Mouse (Mus musculus) midbrain, embryonic 14.5 days (tissue): Measurements from ENCODE around the gene Slc30a4. TPM values are rescaled to one million over a fixed set of nuclear protein-coding genes. Genes with fewer than 3 reads are reported as not detected.

Source experiments
- ATAC-seq: fragments of 200-750 bp; cut with Nextera tagmentation; 2 replicates; pipeline ENCODE4 v1.8.0; 2017; ENCODE audit warnings: moderate number of reproducible peaks, moderate library complexity; ENCODE audit not compliant: low FRiP score, low TSS enrichment
- DNase-seq: peaks from one replicate; pipeline ENCODE4 v3.0.0-alpha.2; 2015
- H3K27ac ChIP-seq: fragments of 300-500 bp; sonication (generic); replicated peaks from 2 replicates; pipeline ENCODE4 v1.5.1; 2014; ENCODE audit warnings: mild to moderate bottlenecking, low read depth, low read length, moderate library complexity
- H3K27me3 ChIP-seq: fragments of 300-500 bp; sonication (generic); 2 replicates; pipeline ENCODE4 v1.6.1; 2014; ENCODE audit warnings: low read length, control low read depth, mixed read lengths; ENCODE audit not compliant: control insufficient read depth, insufficient read depth
- H3K36me3 ChIP-seq: fragments of 300-500 bp; sonication (generic); 2 replicates; pipeline ENCODE4 v1.6.1; 2014; ENCODE audit warnings: low read length, control low read depth; ENCODE audit not compliant: control insufficient read depth, insufficient read depth
- H3K4me1 ChIP-seq: fragments of 300-500 bp; sonication (generic); 2 replicates; pipeline ENCODE4 v1.6.1; 2014; ENCODE audit warnings: mild to moderate bottlenecking, antibody characterized with exemption, low read length, control low read depth; ENCODE audit not compliant: control insufficient read depth, insufficient read depth
- H3K4me2 ChIP-seq: fragments of 300-500 bp; sonication (generic); 2 replicates; pipeline ENCODE4 v1.6.1; 2014; ENCODE audit warnings: mild to moderate bottlenecking, low read length, moderate library complexity
- H3K4me3 ChIP-seq: fragments of 300-500 bp; sonication (generic); replicated peaks from 2 replicates; pipeline ENCODE4 v1.5.1; 2014; ENCODE audit warnings: low read depth, low read length
- H3K9ac ChIP-seq: fragments of 300-500 bp; sonication (generic); replicated peaks from 2 replicates; pipeline ENCODE4 v1.6.1; 2014; ENCODE audit warnings: mild to moderate bottlenecking, low read length, moderate library complexity
- H3K9me3 ChIP-seq: fragments of 300-500 bp; sonication (generic); 2 replicates; pipeline ENCODE4 v1.6.1; 2016; ENCODE audit warnings: low read length, control low read depth, mixed read lengths; ENCODE audit not compliant: control insufficient read depth
- WGBS: fragments of 180-500 bp; shearing (Covaris S2); extraction: QIAGEN DNeasy Blood & Tissue Kit; methylation state at CpG from one replicate; pipeline ENCODE4 v1.1.7; 2014; 5-methylcytosine and 5-hydroxymethylcytosine counted together
- polyA plus RNA-seq: library from polyadenylated mRNA; unstranded; fragments of >200 nt; fragmentation: Nextera tagmentation; extraction: Ambion mirVana; gene quantifications from 2 replicates; pipeline ENCODE4 v1.2.1, GENCODE M21; 2014

Slc30a4 gene
- polyA plus RNA-seq, result 8.5 and 11.1 TPM in 2 replicates

- Histone ChIP-seq H3K27ac (peak within 1 kb of the TSS; percentile 79), H3K4me2 (peak within 1 kb of the TSS; percentile 76), H3K4me3 (peak within 1 kb of the TSS; percentile 75), H3K4me1 (peaks cover 18% of the 10 kb centered on the region), H3K9ac (peak within 1 kb of the TSS; percentile 83), H3K36me3 (no peaks in the 10 kb centered on the region), H3K9me3 (no peaks in the 10 kb centered on the region), H3K27me3 (no peaks in the 10 kb centered on the region)
- peak; percentile 94 for DNase-seq
- WGBS, result under 1% methylated on average over 108 of the region's 111 CpGs
- ATAC-seq, result peak; percentile 98
These were observed at the start of gene Slc30a4 for GRCm38 (mm10) chr2:122702181-122703036. Gene Slc30a4, minus strand, starts transcription at chr2:122702663.

DNA sequence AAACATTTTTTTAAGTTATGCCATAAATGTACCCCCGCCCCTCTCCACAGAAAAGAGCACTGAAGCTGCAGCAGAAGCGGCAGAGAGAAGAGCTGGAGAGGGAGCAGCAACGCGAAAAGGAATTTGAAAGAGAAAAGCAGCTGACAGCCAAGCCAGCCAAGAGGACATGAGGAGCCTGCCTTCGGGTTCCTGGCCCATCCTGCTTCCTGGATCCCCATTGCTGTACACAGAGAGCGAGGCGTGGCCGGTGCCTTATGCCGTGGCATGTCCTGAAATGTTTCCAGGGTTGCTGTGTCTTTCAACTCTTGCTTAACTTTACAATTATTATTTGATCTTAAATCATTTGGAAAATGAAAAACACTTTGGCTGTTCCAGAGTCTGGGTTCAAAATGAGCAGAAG, 44.0 kb upstream of the Slc30a4 start:
- no peaks in the 10 kb centered on the region for H3K9me3 ChIP-seq
- H3K4me3 ChIP-seq, result no peak overlapping the region
- peaks cover 41% of the 10 kb centered on the region for H3K36me3 ChIP-seq
- no peak overlapping the region for H3K4me2 ChIP-seq
- no peaks in the 10 kb centered on the region for H3K27me3 ChIP-seq
- no peak for DNase-seq
- H3K9ac ChIP-seq, result no peak overlapping the region
- H3K4me1 ChIP-seq, result no peaks in the 10 kb centered on the region
- ATAC-seq, result no peak
- 90% methylated on average over 9 of the region's 9 CpGs for WGBS
- H3K27ac ChIP-seq, result no peak overlapping the region

DNA sequence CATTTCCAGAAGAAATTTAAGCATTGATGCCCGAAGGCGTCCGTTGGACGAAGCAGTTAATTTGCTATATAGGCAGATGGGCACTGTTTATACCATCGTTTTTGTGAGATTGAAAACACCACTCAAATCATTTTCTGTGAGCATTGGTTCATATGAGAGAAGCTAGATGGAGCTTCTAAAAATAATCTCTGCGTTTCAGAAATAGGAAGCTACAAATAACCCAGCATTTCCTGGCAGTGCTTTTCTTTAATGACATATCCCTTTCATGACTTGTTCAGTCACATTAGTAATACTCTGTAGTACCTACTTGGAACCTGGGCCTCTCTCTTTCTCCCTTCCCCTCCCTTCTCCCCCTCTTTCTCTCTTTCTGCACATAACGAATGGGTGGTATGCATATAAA, 36.6 kb upstream of the Slc30a4 start:
- ATAC-seq (no peak), DNase-seq (no peak)
- H3K9me3 ChIP-seq, result no peaks in the 10 kb centered on the region
- H3K9ac ChIP-seq, result peak overlapping the region; percentile 91
- H3K4me1 ChIP-seq, result peaks cover 14% of the 10 kb centered on the region
- H3K27ac ChIP-seq, result peak overlapping the region; percentile 95
- H3K27me3 ChIP-seq, result no peaks in the 10 kb centered on the region
- H3K4me2 ChIP-seq, result peak overlapping the region; percentile 64
- peak overlapping the region; percentile 83 for H3K4me3 ChIP-seq
- 37% methylated on average over 7 of the region's 7 CpGs for WGBS
- H3K36me3 ChIP-seq, result peaks cover 2% of the 10 kb centered on the region; the same call in 1 of the 2 replicates

DNA sequence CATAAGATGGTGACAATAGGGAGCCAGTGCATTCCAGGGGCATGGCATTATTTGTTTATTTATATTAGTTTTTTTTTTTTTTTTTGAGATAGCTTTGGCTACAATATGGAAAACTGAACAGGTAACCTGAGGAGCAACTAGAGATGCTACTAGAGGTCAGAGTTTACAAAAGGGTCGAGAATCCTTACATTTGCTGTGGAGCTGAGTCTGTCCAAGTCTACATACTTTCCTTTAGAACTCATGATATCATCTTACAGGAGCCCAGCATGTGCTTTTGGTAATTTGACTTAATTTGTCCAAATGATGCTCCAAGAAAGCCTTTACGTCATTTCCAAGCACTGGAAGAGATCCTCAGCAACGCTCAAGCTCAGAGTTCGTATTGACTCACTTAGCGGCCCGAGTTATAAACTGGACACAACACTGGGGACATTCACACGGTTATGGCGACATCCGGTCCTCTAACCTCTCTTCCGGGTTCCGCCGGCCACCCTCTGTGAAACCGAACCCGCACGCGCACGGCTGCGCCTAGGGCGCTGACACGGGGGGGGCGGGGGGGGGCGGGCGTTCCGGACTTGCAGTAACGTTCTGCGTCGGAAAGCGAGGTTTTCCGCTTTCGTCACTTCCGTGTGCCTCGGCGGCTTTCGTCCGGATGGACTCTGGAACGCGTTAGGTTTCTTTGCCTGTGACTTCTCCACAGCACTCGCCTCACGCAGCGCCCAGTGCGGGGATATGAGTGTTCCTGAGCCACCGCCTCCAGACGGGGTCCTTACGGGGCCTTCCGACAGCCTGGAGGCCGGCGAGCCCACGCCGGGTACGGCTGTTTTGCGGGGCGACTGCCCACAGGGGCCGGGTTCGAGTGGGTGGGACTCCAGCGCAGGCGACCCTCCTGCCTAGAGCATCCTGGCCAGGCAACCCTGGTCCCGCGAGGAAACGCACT, 35.7 kb upstream of the Slc30a4 start, which contains the start of gene Bloc1s6:
Bloc1s6 (plus strand) TSS at position 610 of the 937 bp plus-strand sequence.
- Histone ChIP-seq H3K9me3 (no peaks in the 10 kb centered on the region), H3K36me3 (no peaks in the 10 kb centered on the region), H3K9ac (peak within 1 kb of the TSS; percentile 91), H3K4me3 (peak within 1 kb of the TSS; percentile 83), H3K27ac (peak within 1 kb of the TSS; percentile 95), H3K4me2 (peak within 1 kb of the TSS; percentile 64), H3K4me1 (peaks cover 14% of the 10 kb centered on the region), H3K27me3 (no peaks in the 10 kb centered on the region)
- peak; percentile 98 for DNase-seq
- under 1% methylated on average over 55 of the region's 59 CpGs for WGBS
- peak; percentile 97 for ATAC-seq

- H3K27ac ChIP-seq, result no peak overlapping the region
- H3K36me3 ChIP-seq, result no peaks in the 10 kb centered on the region
- no peaks in the 10 kb centered on the region for H3K27me3 ChIP-seq
- no peaks in the 10 kb centered on the region for H3K4me1 ChIP-seq
- H3K9ac ChIP-seq, result no peak overlapping the region
- no peaks in the 10 kb centered on the region for H3K9me3 ChIP-seq
- no peak for DNase-seq
- 65% methylated on average over 2 of the region's 2 CpGs for WGBS
- no peak overlapping the region for H3K4me2 ChIP-seq
- no peak overlapping the region for H3K4me3 ChIP-seq
- ATAC-seq, result no peak
These were observed 29.0 kb upstream of the Slc30a4 start for GRCm38 (mm10) chr2:122731456-122731855.

- no peak overlapping the region for H3K4me2 ChIP-seq
- H3K4me1 ChIP-seq, result no peaks in the 10 kb centered on the region
- 56% methylated on average over 10 of the region's 10 CpGs for WGBS
- no peaks in the 10 kb centered on the region for H3K36me3 ChIP-seq
- ATAC-seq (no peak), DNase-seq (peak; percentile 15)
- no peak overlapping the region for H3K27ac ChIP-seq
- H3K9me3 ChIP-seq, result no peaks in the 10 kb centered on the region
- H3K9ac ChIP-seq, result no peak overlapping the region
- no peak overlapping the region for H3K4me3 ChIP-seq
- H3K27me3 ChIP-seq, result no peaks in the 10 kb centered on the region
These were observed 23.1 kb upstream of the Slc30a4 start for GRCm38 (mm10) chr2:122725604-122726003.

DNA sequence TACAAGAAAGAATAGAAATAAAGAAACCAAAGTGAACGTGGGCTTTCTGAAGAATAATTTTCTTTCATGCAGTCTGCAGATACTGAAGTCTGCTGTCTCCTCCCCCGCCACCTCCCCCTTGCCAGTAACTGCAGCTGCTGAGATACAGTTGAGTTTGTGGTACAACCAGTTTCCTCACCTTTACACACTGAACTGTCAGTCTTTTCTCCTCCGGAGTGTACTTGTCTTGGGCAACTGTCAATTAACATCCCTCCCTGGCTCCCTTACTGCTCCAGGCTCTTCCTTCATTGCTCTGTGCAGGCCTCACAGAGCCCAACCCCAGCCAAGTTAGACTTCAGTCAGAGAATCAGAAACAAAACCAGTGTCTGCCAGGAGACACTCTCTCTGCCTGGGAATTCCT, 18.1 kb upstream of the Slc30a4 start:
- no peak overlapping the region for H3K4me2 ChIP-seq
- H3K9me3 ChIP-seq, result no peaks in the 10 kb centered on the region
- WGBS, result 85% methylated on average over 3 of the region's 3 CpGs
- DNase-seq (no peak), ATAC-seq (no peak)
- H3K36me3 ChIP-seq, result no peaks in the 10 kb centered on the region
- no peaks in the 10 kb centered on the region for H3K4me1 ChIP-seq
- H3K9ac ChIP-seq, result no peak overlapping the region
- no peak overlapping the region for H3K27ac ChIP-seq
- no peaks in the 10 kb centered on the region for H3K27me3 ChIP-seq
- H3K4me3 ChIP-seq, result no peak overlapping the region

GRCm38 (mm10) chr2:122719232-122719631, 16.8 kb upstream of the Slc30a4 start:
- no peaks in the 10 kb centered on the region for H3K4me1 ChIP-seq
- H3K27me3 ChIP-seq, result no peaks in the 10 kb centered on the region
- H3K36me3 ChIP-seq, result no peaks in the 10 kb centered on the region
- ATAC-seq, result no peak
- no peak overlapping the region for H3K4me3 ChIP-seq
- DNase-seq, result no peak
- no peak overlapping the region for H3K27ac ChIP-seq
- H3K9me3 ChIP-seq, result no peaks in the 10 kb centered on the region
- WGBS, result 61% methylated on average over 1 of the region's 1 CpGs
- H3K9ac ChIP-seq, result no peak overlapping the region
- H3K4me2 ChIP-seq, result no peak overlapping the region
